9 mouse cellular contexts compared by ENCODE assay signal in the genomic region with DNA sequence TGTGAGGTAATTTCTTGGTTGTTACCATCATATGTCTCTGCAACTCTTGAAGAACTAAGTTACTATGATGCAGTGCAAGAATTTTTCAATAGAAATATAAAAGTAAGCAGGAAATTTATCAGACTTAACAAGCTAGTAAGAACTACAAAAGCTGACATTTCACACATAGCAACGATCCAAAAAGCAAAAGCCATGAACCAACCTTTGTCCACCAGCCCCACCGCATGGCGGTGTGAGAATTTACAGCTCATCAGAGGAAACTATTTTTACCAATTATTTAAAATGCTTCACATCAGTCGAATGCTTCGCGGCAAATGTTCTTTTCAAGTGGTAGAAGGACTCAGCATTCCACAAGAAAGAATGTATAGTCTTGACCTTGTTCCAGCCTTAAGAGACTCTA. TPM values are rescaled to one million over a fixed set of nuclear protein-coding genes. Genes with fewer than 3 reads are reported as not detected.
DNase-seq lines count a peak whose midpoint lies in the region; ATAC-seq lines count a peak whose summit lies in the region.
"Had no signal": no experiment of that assay in that cellular context is flagged by ENCODE, and none has a peak within 500 bp of the region (broad histone marks: within the 10 kb centered on the region; RNA-seq: fewer than 3 reads in every experiment).

No protein-coding gene starts in this region.

- DNase-seq in hindbrain, embryonic 10.5 days (ENCODE audit: low spot score), result peak; percentile 17
- peak; percentile 7 for DNase-seq in CD4-positive helper T cell, adult 2 months (ENCODE audit: low read depth, low spot score)
- peak; percentile 12 for DNase-seq in brain, embryonic 18.5 days (ENCODE audit: low read depth, low spot score)
- DNase-seq in frontal cortex, postnatal 36 days (ENCODE audit: low spot score in 2 of 2), result peak; percentile 44 to 47
- peak; percentile 4 to 40 for DNase-seq in left cerebral cortex, postnatal 10 days (ENCODE audit: extremely low spot score in 1 of 2, low spot score in 2 of 2)
- DNase-seq in right cerebral cortex, postnatal 25 days, result peak; percentile 28
- DNase-seq in neural tube, embryonic 10.5 days (ENCODE audit: extremely low spot score, low spot score), result no peak

- no peak overlapping the region for H3K9ac ChIP-seq in hindbrain, embryonic 16.5 days (ENCODE audit: low read depth, low read length)
- H3K9ac ChIP-seq: heart, embryonic 13.5 days had no signal

- 45% methylated on average over 6 of the region's 6 CpGs for WGBS in hindbrain, embryonic 10.5 days
- WGBS in hindbrain, embryonic 16.5 days, result 37% methylated on average over 6 of the region's 6 CpGs

- H3K36me3 ChIP-seq in hindbrain, embryonic 10.5 days, result no peaks in the 10 kb centered on the region
- H3K36me3 ChIP-seq in hindbrain, embryonic 16.5 days (ENCODE audit: control insufficient read depth, insufficient read depth, low read length), result no peaks in the 10 kb centered on the region
- H3K36me3 ChIP-seq: heart, embryonic 13.5 days had no signal

- no peak overlapping the region for H3K4me3 ChIP-seq in hindbrain, embryonic 10.5 days
- H3K4me3 ChIP-seq in hindbrain, embryonic 16.5 days (ENCODE audit: low read length), result no peak overlapping the region
- H3K4me3 ChIP-seq: heart, embryonic 13.5 days had no signal

- ATAC-seq in hindbrain, embryonic 16.5 days, result no peak

- H3K27ac ChIP-seq in hindbrain, embryonic 10.5 days, result no peak overlapping the region
- H3K27ac ChIP-seq in hindbrain, embryonic 16.5 days (ENCODE audit: low read depth, low read length), result no peak overlapping the region
- H3K27ac ChIP-seq: heart, embryonic 13.5 days had no signal

- H3K4me2 ChIP-seq in hindbrain, embryonic 16.5 days (ENCODE audit: low read length), result no peak overlapping the region
- H3K4me2 ChIP-seq: heart, embryonic 13.5 days had no signal

- H3K9me3 ChIP-seq in hindbrain, embryonic 10.5 days, result no peaks in the 10 kb centered on the region
- no peaks in the 10 kb centered on the region for H3K9me3 ChIP-seq in hindbrain, embryonic 16.5 days (ENCODE audit: control insufficient read depth, low read length)
- H3K9me3 ChIP-seq: heart, embryonic 13.5 days had no signal

- H3K4me1 ChIP-seq in hindbrain, embryonic 10.5 days (replicated peaks), result no peaks in the 10 kb centered on the region
- H3K4me1 ChIP-seq in hindbrain, embryonic 16.5 days (ENCODE audit: control insufficient read depth, insufficient read depth, low read depth, low read length), result no peaks in the 10 kb centered on the region
- H3K4me1 ChIP-seq: heart, embryonic 13.5 days had no signal

- intact Hi-C loops in left cerebral cortex, postnatal 10 days (cut with DNase I), result loop anchor here (10.0 kb wide), 1 partner anchor 1050 kb away; no protein-coding TSS in a partner anchor

- H3K27me3 ChIP-seq in hindbrain, embryonic 10.5 days (ENCODE audit: insufficient read depth, poor library complexity, severe bottlenecking), result no peaks in the 10 kb centered on the region
- H3K27me3 ChIP-seq in hindbrain, embryonic 16.5 days (replicated peaks; ENCODE audit: control insufficient read depth, insufficient read depth, low read length), result no peaks in the 10 kb centered on the region
- H3K27me3 ChIP-seq: heart, embryonic 13.5 days had no signal

RNA-seq across cellular contexts. Expression of a gene that starts 58.3 kb away (rescaled TPM):
- polyA plus RNA-seq in hindbrain, embryonic 10.5 days (2016; fragmentation: Nextera tagmentation; extraction: Ambion mirVana), result not detected in 2 replicates
- polyA plus RNA-seq in hindbrain, embryonic 16.5 days (2015; fragmentation: Nextera tagmentation; extraction: Ambion mirVana), result not detected in 2 replicates
- total RNA-seq in left cerebral cortex, postnatal 10 days (2021), result not detected
- polyA plus RNA-seq: heart, embryonic 13.5 days had no signal
